Mouse (Mus musculus): ENCODE data around the gene Zer1.

DNA sequence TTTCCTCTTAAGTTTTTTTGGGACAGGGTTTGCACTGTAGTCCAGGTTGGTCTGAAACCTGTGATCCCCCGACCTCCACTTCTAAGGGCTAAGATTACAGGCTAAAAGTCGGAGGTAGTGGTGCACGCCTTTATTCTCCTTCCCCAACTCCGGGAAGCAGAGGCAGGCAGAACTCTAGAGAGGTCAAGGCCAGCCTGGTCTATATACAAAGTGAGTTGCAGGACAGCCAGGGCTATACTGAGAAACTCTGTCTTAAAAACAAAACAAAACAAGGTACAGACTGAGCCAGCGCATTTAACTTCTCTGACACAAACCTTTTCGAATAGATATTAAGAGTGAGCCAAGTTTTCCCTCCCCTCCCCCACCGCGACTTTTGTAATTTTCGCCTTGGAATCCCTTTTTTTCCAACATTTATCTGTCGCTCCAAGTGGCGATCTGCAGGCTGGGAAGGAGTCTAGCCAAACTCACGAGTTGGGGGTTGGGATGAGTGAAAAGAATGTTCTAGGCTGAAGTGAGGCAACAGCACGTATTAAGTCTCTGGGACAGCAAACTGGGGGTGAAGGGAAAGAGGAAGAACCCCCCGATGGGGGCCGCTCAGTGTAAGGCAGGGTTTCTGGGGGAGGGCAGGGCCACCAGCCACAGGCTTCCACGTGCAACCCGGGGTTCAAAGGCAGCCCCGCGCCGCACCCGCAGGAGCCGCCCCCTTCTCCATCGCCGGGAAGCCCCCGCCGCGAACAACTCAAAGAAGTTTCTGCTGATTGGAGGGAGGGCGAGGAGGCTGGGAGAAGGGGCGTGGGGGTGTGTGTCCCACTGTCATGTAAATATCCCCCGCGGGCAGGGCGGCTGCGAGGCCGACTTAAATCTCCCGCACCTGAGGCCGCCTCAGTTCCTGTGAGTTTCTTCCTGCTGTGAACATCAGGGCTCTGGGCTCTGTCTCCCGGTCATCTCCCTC, 62.9 kb downstream of the Zer1 start:
- TF ChIP-seq POLR2A (IDR thresholded peaks at IDR 0.05; ENCODE audit: borderline replicate concordance, extremely low read depth, low read depth, low read length): no peak
- TF ChIP-seq CTCF (IDR thresholded peaks at IDR 0.05; ENCODE audit: insufficient read depth, low read length): no peak
